Mouse (Mus musculus) neural tube, embryonic 13.5 days (tissue): ENCODE data around the gene Ncoa5. TPM values are rescaled to one million over a fixed set of nuclear protein-coding genes. Genes with fewer than 3 reads are reported as not detected.

Experiments
- ATAC-seq: fragments of 200-750 bp; cut with Nextera tagmentation; 2 replicates; pipeline ENCODE4 v1.8.0; 2017; ENCODE audit warnings: low read depth, mild to moderate bottlenecking, moderate TSS enrichment, moderate library complexity
- H3K27ac ChIP-seq: fragments of 300-500 bp; sonication (generic); replicated peaks from 2 replicates; pipeline ENCODE4 v1.5.1; 2015; ENCODE audit warnings: moderate library complexity, mild to moderate bottlenecking, inconsistent platforms
- H3K27me3 ChIP-seq: fragments of 300-500 bp; sonication (generic); 2 replicates; pipeline ENCODE4 v1.6.1; 2015; ENCODE audit warnings: mild to moderate bottlenecking, inconsistent platforms
- H3K36me3 ChIP-seq: fragments of 300-500 bp; sonication (generic); 2 replicates; pipeline ENCODE4 v1.6.1; 2015; ENCODE audit warnings: mild to moderate bottlenecking, inconsistent platforms
- H3K4me1 ChIP-seq: fragments of 300-500 bp; sonication (generic); replicated peaks from 2 replicates; pipeline ENCODE4 v1.6.1; 2015; ENCODE audit warnings: inconsistent platforms
- H3K4me2 ChIP-seq: fragments of 300-500 bp; sonication (generic); 2 replicates; pipeline ENCODE4 v1.6.1; 2015; ENCODE audit warnings: inconsistent platforms, mild to moderate bottlenecking, moderate library complexity
- H3K4me3 ChIP-seq: fragments of 300-500 bp; sonication (generic); 2 replicates; pipeline ENCODE4 v1.5.1; 2015; ENCODE audit warnings: mild to moderate bottlenecking, inconsistent platforms
- H3K9ac ChIP-seq: fragments of 300-500 bp; sonication (generic); 2 replicates; pipeline ENCODE4 v1.6.1; 2015; ENCODE audit warnings: moderate library complexity, mild to moderate bottlenecking, inconsistent platforms
- H3K9me3 ChIP-seq: fragments of 300-500 bp; sonication (generic); 2 replicates; pipeline ENCODE4 v1.6.1; 2016; ENCODE audit warnings: inconsistent platforms
- WGBS: fragments of 180-500 bp; shearing (Covaris S2); methylation state at CpG from one replicate; pipeline ENCODE4 v1.1.7; 2015; 5-methylcytosine and 5-hydroxymethylcytosine counted together
- polyA plus RNA-seq: library from polyadenylated mRNA; unstranded; fragments of >200 nt; fragmentation: Nextera tagmentation; extraction: Ambion mirVana; gene quantifications from 2 replicates; pipeline ENCODE4 v1.2.1, GENCODE M21; 2015

The Ncoa5 gene
- polyA plus RNA-seq, 1 experiment from 2014 or later, result 97.3 TPM

DNA sequence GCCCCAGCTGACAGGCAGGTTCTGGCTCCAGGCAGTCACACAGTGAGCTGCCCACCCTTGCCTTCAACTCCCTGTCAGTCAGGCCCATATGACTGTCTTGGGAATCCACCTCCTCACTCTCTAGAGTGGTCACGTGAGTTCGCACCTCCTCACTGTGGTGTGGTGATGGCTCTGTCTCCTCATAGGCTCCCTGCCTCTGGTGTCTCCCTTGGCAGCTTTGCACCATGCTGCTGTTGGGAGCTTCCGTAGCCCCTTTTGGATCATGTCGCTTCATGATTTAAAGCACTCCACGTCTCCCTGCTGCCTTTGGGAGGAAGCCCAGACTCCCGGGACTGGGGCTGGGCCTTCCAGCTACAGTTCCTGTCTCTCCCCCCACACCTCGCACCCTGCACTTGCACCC lies 29.8 kb upstream of the Ncoa5 start:
- ATAC-seq, result no peak
- WGBS, result 38% methylated on average over 7 of the region's 7 CpGs
- no peaks in the 10 kb centered on the region for H3K9me3 ChIP-seq

DNA sequence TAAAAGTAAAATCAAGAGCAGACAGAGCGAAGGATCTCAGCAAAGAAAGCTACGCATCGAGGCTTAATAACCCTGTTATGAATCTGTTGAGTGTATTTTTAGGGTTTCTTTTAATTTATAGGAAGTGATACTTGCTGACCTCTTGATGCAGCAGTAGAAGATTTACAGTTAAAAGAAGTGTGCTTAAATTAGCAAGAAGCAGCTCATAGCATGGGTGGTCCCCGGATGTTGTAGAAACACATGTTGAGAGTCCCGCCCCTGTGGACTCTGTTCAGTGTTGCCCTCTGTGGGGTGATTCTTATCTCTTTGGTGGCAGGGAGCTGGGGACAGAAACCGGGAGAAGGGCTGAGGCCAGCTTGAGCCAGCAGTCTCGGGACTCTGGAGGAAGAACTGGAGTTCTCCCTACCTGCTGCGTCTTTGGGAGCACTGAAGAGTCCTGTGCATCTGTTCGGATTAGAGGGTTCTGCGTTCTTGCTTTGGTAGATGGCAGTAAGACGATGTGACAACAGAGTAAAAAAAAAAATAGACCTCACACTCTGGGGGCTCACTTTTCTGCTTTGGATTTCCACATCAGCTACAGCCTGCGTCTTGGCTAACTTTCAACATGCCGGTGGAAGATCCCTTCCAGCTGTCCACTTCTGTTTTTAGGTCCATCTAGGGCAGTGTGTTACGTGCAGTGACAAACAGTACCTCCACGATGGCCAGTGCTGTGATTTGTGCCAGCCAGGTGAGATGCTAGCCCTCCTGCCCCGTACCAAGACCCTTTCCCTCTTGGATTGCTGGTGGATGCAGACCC lies 27.2 kb upstream of the Ncoa5 start:
- H3K27ac ChIP-seq, result no peak overlapping the region
- H3K27me3 ChIP-seq, result no peaks in the 10 kb centered on the region; the same call in 1 of the 2 replicates
- no peak overlapping the region for H3K4me3 ChIP-seq
- peaks cover 7% of the 10 kb centered on the region for H3K4me1 ChIP-seq
- H3K4me2 ChIP-seq, result no peak overlapping the region
- H3K36me3 ChIP-seq, result no peaks in the 10 kb centered on the region
- WGBS, result 88% methylated on average over 16 of the region's 16 CpGs
- no peak for ATAC-seq
- H3K9me3 ChIP-seq, result no peaks in the 10 kb centered on the region
- no peak overlapping the region for H3K9ac ChIP-seq

More for the DNA sequence above, 29.8 kb upstream of the Ncoa5 start:
- Histone ChIP-seq H3K9ac (no peak overlapping the region), H3K4me2 (no peak overlapping the region), H3K27ac (no peak overlapping the region), H3K27me3 (no peaks in the 10 kb centered on the region), H3K4me1 (peaks cover 7% of the 10 kb centered on the region), H3K36me3 (no peaks in the 10 kb centered on the region), H3K4me3 (no peak overlapping the region)

DNA sequence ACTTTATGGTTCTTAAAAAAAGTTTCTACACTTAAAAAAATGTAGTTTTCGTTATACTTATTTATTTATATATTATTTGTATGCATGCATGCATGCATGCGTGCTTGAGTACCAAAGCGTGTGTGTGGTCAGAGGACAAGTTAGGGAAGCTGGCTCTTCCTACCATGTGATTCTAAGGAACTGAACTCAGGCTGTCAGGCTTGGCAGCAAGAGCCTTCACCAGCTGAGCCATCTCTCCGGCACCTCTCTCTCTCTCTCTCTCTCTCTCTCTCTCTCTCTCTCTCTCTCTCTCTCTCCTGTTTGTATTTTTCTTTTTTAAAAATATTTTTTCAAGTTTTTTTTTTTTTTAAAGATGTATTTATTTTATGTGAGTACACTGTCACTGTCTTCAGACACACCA lies 25.3 kb upstream of the Ncoa5 start:
- H3K9me3 ChIP-seq, result no peaks in the 10 kb centered on the region
- no peak for ATAC-seq
- 89% methylated on average over 4 of the region's 4 CpGs for WGBS

DNA sequence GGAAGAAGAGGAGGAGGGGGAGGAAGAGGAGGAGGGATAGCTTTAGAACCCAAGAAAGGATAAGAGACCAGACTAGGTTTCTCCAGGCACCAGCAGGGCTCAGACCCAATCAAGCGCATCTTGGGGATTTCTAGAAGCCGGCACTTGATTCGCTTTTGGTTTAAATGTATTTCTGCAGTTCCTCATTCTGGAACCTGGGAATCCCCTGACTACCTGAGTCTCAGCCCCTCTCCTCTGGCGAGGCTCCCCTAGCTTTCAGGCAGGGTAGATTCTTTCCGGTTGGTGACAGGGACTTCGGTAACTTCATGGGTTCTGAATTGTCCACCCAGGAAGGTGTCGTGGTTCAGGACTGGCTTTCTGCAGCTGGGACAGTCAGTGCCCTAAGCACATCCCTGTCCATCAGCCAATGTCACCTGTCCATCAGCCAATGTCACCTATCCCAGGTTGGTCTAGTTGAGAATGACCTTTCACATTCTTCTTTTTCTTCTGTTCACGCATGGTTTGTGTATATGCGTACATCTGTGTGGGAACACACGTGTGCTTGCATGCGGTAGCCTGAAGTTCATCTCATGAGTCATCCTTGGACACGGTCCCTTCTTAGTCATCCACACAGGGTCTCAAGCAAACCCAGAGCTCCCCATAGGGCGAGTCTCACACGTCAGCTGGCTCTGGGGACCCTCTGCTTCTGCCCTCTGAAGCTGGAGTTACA lies 21.9 kb upstream of the Ncoa5 start:
- WGBS, result 83% methylated on average over 14 of the region's 14 CpGs
- H3K4me1 ChIP-seq, result peaks cover 13% of the 10 kb centered on the region; the same call in 1 of the 2 replicates
- H3K4me2 ChIP-seq, result peak overlapping the region; percentile 39
- H3K4me3 ChIP-seq, result peak overlapping the region; percentile 20
- no peaks in the 10 kb centered on the region for H3K9me3 ChIP-seq
- H3K9ac ChIP-seq, result no peak overlapping the region
- H3K36me3 ChIP-seq, result no peaks in the 10 kb centered on the region
- no peak overlapping the region for H3K27ac ChIP-seq
- ATAC-seq, result no peak
- peaks cover 14% of the 10 kb centered on the region for H3K27me3 ChIP-seq

More for the DNA sequence above, 25.3 kb upstream of the Ncoa5 start:
- no peak overlapping the region for H3K4me3 ChIP-seq
- H3K4me1 ChIP-seq, result peaks cover 18% of the 10 kb centered on the region
- H3K36me3 ChIP-seq, result no peaks in the 10 kb centered on the region
- no peak overlapping the region for H3K4me2 ChIP-seq
- no peak overlapping the region for H3K9ac ChIP-seq
- H3K27me3 ChIP-seq, result peaks cover 12% of the 10 kb centered on the region
- no peak overlapping the region for H3K27ac ChIP-seq

DNA sequence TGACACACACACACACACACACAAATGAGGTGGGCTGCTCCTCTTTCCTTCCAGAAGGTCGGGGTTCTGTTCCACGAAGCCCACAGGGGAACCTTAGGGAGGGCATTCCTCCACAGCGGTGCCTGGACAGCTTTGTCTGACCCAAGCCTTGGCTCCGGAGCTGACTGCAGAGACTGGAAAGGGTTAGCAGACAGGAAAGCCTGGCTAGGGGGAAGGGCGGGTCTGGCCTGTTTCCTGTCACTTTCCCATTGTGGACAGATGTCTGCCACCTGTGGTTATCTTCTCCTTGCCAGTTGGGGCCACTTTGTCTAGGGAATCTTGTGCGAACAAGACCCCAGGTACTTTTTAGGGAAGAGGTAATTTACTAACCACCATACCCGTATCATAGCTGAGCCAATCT lies 21.2 kb upstream of the Ncoa5 start:
- Histone ChIP-seq H3K4me2 (peak overlapping the region; percentile 39), H3K4me1 (peaks cover 13% of the 10 kb centered on the region; the same call in 1 of the 2 replicates), H3K4me3 (peak overlapping the region; percentile 20), H3K9ac (0 out of 2 replicates have a peak overlapping the region, but pooled peaks have one; percentile 26), H3K9me3 (no peaks in the 10 kb centered on the region), H3K36me3 (no peaks in the 10 kb centered on the region), H3K27ac (0 out of 2 replicates have a peak overlapping the region, but pooled peaks have one; percentile 18), H3K27me3 (peaks cover 14% of the 10 kb centered on the region)
- 12% methylated on average over 7 of the region's 7 CpGs for WGBS
- ATAC-seq, result no peak

DNA sequence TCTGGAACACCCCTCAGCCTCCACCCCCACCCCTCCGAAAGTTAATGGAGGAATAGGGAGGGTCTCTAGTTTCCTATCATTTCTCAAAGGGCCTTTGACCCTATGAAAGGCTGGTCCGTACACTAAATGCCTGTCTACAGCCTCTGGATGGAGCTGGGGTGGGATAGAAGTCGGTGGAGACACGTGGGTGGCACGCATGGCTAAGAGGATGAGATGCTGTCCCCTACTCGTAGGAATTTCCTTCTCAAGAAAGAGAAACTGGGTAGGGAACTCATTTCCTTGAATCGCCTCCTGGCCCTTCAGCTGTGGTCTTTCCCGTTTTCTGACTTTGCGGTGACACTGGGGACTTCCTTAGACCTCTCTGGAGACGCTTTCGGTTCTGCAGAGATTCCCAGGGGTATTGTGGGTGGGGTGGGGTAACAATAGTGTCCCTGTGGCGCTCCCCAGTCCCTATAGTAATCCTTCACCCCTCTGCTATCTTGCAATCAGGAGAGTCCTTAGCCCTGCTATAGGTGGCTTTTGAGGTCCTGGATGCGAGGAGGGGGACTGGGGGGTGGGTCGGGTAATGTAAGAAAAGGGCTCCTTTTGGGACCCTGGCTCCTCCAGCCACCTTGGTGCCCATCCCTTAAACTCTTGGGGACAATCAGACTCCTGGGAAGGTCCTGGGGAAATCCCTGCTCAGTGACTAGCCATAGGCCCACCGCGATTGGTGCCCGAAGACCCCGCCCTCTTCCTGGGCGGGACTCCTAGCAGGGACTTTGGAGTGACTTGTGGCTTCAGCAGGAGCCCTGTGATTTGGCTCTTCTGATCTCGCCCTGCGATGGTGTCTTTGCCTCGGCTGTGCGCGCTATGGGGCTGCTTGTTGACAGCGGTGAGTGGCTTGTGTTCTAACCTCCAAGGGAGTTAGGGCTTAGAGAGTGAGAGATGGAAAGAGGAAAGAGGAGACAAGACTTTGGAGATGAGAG lies 20.5 kb upstream of the Ncoa5 start, which contains the start of gene Cd40:
Gene Cd40 (plus strand): TSS at position 740 of the 965 bp plus-strand sequence.
- Histone ChIP-seq H3K9ac (0 out of 2 replicates have a peak within 1 kb of the TSS, but pooled peaks have one; percentile 26), H3K36me3 (no peaks in the 10 kb centered on the region), H3K27me3 (peaks cover 14% of the 10 kb centered on the region), H3K4me2 (peak within 1 kb of the TSS; percentile 39), H3K4me1 (peaks cover 13% of the 10 kb centered on the region; the same call in 1 of the 2 replicates), H3K27ac (0 out of 2 replicates have a peak within 1 kb of the TSS, but pooled peaks have one; percentile 18), H3K9me3 (no peaks in the 10 kb centered on the region), H3K4me3 (peak within 1 kb of the TSS; percentile 20)
- 0 out of 2 replicates have a peak, but pooled peaks have one; percentile 50 for ATAC-seq
- WGBS, result 14% methylated on average over 25 of the region's 25 CpGs

DNA sequence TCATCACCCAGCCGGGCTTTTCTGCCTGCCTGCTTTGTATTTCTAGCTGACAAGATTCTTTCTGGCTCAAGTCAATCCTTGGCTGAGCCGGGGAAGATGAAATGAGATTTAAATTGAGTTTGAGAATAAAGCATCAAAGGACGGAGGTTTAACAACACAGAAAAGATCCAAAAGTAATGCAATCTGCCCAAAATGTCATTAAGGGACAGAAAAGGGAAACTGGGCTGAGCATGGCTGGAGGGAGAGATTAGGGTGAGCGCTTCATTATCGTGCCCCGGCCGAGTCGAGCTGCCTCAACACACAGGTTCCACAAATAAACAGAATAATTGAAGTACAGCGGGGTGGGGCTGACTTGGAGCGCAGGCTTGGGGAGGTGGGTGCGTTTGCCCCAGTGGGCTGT lies 16.9 kb upstream of the Ncoa5 start:
- Histone ChIP-seq H3K9ac (no peak overlapping the region), H3K36me3 (no peaks in the 10 kb centered on the region), H3K4me3 (no peak overlapping the region), H3K9me3 (no peaks in the 10 kb centered on the region), H3K27me3 (peaks cover 14% of the 10 kb centered on the region), H3K4me1 (peaks cover 13% of the 10 kb centered on the region; the same call in 1 of the 2 replicates), H3K27ac (no peak overlapping the region), H3K4me2 (no peak overlapping the region)
- WGBS, result 58% methylated on average over 11 of the region's 11 CpGs
- no peak for ATAC-seq

DNA sequence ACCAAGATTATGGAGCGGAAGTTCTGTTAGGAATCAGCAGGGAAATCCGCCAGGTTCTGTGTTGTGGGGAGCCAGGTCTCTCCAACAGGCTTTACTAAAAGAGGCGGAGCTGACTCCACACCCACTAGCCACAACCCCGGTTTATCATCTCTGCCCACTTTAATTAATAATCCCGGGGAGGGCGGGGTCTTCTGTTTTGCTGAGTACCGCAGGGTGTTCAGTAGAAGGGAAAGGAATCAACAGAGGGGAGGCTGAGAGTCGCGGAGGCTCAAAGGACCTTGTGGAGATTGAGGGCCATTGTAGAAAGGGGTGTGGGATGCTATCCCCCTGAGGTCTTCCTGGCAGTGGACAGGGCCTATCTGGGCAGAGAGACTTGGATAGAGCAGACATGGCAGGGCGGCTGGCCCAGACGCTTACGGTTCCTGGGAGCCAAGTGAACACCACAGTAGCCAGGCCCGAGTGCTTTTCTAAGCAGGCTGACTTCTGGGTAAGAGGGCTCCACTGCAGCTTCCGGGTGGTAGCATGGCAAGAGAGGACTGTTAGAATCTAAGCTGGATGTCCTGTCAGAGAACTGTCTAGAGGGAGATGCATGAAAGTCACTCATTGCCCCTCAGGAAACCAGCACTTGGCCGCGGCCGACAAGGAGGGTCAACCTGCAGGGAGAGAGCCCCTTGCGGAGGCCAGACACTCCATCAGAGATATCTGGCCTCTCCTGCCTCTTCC lies 16.3 kb upstream of the Ncoa5 start:
- H3K4me3 ChIP-seq, result no peak overlapping the region
- H3K36me3 ChIP-seq, result no peaks in the 10 kb centered on the region
- H3K4me2 ChIP-seq, result no peak overlapping the region
- H3K4me1 ChIP-seq, result peaks cover 12% of the 10 kb centered on the region; the same call in 1 of the 2 replicates
- 82% methylated on average over 18 of the region's 18 CpGs for WGBS
- H3K27ac ChIP-seq, result no peak overlapping the region
- no peak overlapping the region for H3K9ac ChIP-seq
- H3K9me3 ChIP-seq, result no peaks in the 10 kb centered on the region
- H3K27me3 ChIP-seq, result peaks cover 12% of the 10 kb centered on the region; the same call in 1 of the 2 replicates
- ATAC-seq, result no peak

DNA sequence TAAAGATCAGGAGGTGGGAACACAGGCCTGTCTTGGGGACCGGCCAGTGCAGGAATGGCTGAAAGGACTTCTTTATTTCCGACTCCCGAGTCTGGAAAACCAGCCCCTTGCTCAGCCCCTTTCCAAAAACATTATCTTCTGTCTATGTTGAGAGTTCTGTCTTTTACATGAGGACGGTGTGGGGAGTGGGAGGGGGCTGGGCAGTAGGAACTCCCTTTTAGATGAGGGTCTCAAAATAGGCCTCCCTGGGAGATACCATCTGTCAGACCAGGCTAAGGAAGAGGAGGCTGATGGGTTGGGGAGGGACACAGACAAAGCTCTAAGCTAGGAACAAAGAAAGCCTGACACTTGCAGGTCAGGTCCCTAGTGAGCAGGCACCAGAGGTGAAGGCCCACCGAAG lies 14.4 kb upstream of the Ncoa5 start:
- H3K36me3 ChIP-seq, result no peaks in the 10 kb centered on the region
- H3K9me3 ChIP-seq, result no peaks in the 10 kb centered on the region
- peaks cover 3% of the 10 kb centered on the region for H3K4me1 ChIP-seq
- no peak for ATAC-seq
- H3K9ac ChIP-seq, result no peak overlapping the region
- no peak overlapping the region for H3K4me3 ChIP-seq
- WGBS, result 52% methylated on average over 5 of the region's 5 CpGs
- no peaks in the 10 kb centered on the region for H3K27me3 ChIP-seq
- no peak overlapping the region for H3K4me2 ChIP-seq
- H3K27ac ChIP-seq, result no peak overlapping the region

DNA sequence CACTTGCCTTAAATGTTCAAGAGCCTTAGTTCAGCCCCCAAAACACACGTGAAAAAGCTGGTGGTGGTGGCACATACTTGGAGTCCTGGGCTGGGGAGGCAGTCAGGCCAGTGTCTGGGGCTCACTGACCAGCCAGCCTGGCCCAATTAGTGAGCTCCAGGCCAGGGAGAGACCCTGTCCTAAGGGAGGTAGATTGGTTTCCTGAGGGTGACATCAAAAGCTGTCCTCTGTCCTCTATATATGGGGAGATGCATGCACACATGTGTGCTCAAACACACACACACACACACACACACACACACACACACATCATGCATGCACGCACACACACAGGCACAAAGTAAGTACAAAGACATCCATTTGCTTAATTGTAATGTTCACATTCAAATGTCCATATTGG lies 9.1 kb upstream of the Ncoa5 start:
- H3K36me3 ChIP-seq, result no peaks in the 10 kb centered on the region
- H3K9ac ChIP-seq, result peak overlapping the region; percentile 45
- H3K4me3 ChIP-seq, result no peak overlapping the region
- H3K27me3 ChIP-seq, result no peaks in the 10 kb centered on the region
- ATAC-seq, result peak; percentile 13; the same call in 1 of the 2 replicates
- peak overlapping the region; percentile 84 for H3K27ac ChIP-seq
- peak overlapping the region; percentile 49; the same call in 1 of the 2 replicates for H3K4me2 ChIP-seq
- H3K4me1 ChIP-seq, result peaks cover 18% of the 10 kb centered on the region
- H3K9me3 ChIP-seq, result no peaks in the 10 kb centered on the region
- 44% methylated on average over 2 of the region's 2 CpGs for WGBS
